Mouse (Mus musculus) c-Kit-positive CD71-positive TER-119-negative erythroid progenitor cells, embryonic 14.5 days (primary cell): ENCODE measurements around the gene Arrdc4.

Source experiments
- DNase-seq: peaks from one replicate; pipeline ENCODE4 v3.0.0-alpha.2; 2013; ENCODE audit warnings: low read depth

Gene Arrdc4

GRCm38 (mm10) chr7:68748761-68749635 is at the start of gene Arrdc4:
Gene Arrdc4 (minus strand): TSS chr7:68749241.
- peak; percentile 93 for DNase-seq

- no peak for DNase-seq
Measured at GRCm38 (mm10) chr7:68795578-68795977, 46.5 kb upstream of the Arrdc4 start.

- no peak for DNase-seq
Measured at GRCm38 (mm10) chr7:68788711-68789110, 39.7 kb upstream of the Arrdc4 start.

- DNase-seq = no peak
Measured at GRCm38 (mm10) chr7:68771757-68772094, 22.7 kb upstream of the Arrdc4 start.

- DNase-seq = no peak
Measured at GRCm38 (mm10) chr7:68770894-68771756, 22.1 kb upstream of the Arrdc4 start.

GRCm38 (mm10) chr7:68765926-68766325 is 16.9 kb upstream of the Arrdc4 start:
- DNase-seq = no peak

- DNase-seq = no peak
Measured at GRCm38 (mm10) chr7:68759148-68759724, 10.2 kb upstream of the Arrdc4 start.

- no peak for DNase-seq
Measured at GRCm38 (mm10) chr7:68756656-68757204, 7.7 kb upstream of the Arrdc4 start.

- DNase-seq = no peak
Measured at GRCm38 (mm10) chr7:68749919-68750318, 878 bp upstream of the Arrdc4 start.

GRCm38 (mm10) chr7:68748361-68748760 is 680 bp downstream of the Arrdc4 start:
- DNase-seq = no peak

GRCm38 (mm10) chr7:68744616-68745015 is 4.4 kb downstream of the Arrdc4 start:
- DNase-seq = no peak

GRCm38 (mm10) chr7:68744206-68744605 is 4.8 kb downstream of the Arrdc4 start:
- no peak for DNase-seq

GRCm38 (mm10) chr7:68740763-68741162 is 8.3 kb downstream of the Arrdc4 start:
- no peak for DNase-seq

GRCm38 (mm10) chr7:68738676-68739399 is 10.2 kb downstream of the Arrdc4 start:
- DNase-seq = no peak

GRCm38 (mm10) chr7:68726380-68726779 is 22.7 kb downstream of the Arrdc4 start:
- no peak for DNase-seq

GRCm38 (mm10) chr7:68724711-68725110 is 24.3 kb downstream of the Arrdc4 start:
- DNase-seq = no peak

- no peak for DNase-seq
Measured at GRCm38 (mm10) chr7:68721520-68721919, 27.5 kb downstream of the Arrdc4 start.

GRCm38 (mm10) chr7:68717988-68718387 is 31.1 kb downstream of the Arrdc4 start:
- no peak for DNase-seq

GRCm38 (mm10) chr7:68717498-68717897 is 31.5 kb downstream of the Arrdc4 start:
- DNase-seq = no peak

GRCm38 (mm10) chr7:68716926-68717325 is 32.1 kb downstream of the Arrdc4 start:
- DNase-seq = no peak

- DNase-seq = no peak
Measured at GRCm38 (mm10) chr7:68712928-68713327, 36.1 kb downstream of the Arrdc4 start.

GRCm38 (mm10) chr7:68712425-68712824 is 36.6 kb downstream of the Arrdc4 start:
- no peak for DNase-seq
